In genomic region chr9:112180006-112180405, GRCm38 (mm10) we compare ENCODE assay signal across 26 mouse cellular contexts. TPM values are rescaled to one million over a fixed set of nuclear protein-coding genes. Genes with fewer than 3 reads are reported as not detected.
DNase-seq lines count a peak whose midpoint lies in the region; ATAC-seq lines count a peak whose summit lies in the region.
"Had no signal": no experiment of that assay in that cellular context is flagged by ENCODE, and none has a peak within 500 bp of the region (broad histone marks: within the 10 kb centered on the region; RNA-seq: fewer than 3 reads in every experiment).

No protein-coding gene starts in this region.

- peak; percentile 44 for DNase-seq in heart, adult 11 months
- DNase-seq in heart, adult 8-10 months (ENCODE audit: low spot score) = no peak
- peak; percentile 3 for DNase-seq in right cerebral cortex, postnatal 25 days
- no peak for DNase-seq in right cerebral cortex, adult 2 months (ENCODE audit: low spot score in 2 of 2)
- DNase-seq in c-Kit-positive CD71-positive TER-119-positive erythroid progenitor cells, embryonic 14.5 days (ENCODE audit: low spot score) = no peak
- no peak for DNase-seq in urinary bladder, postnatal 4 days (ENCODE audit: low spot score in 2 of 2)
- DNase-seq in limb, embryonic 10.5 days (ENCODE audit: low spot score) = no peak
- DNase-seq: adrenal gland, adult 8-10 months; adrenal gland, postnatal 25 days; cerebellum, adult 18-20 months; cerebellum, adult 9-10 months; forebrain, postnatal 0 days; gastrocnemius, postnatal 36 days; heart, adult 18-20 months; heart, postnatal 10 days; heart, postnatal 36 days had no signal

- no peak overlapping the region for H3K27ac ChIP-seq in limb, embryonic 10.5 days
- H3K27ac ChIP-seq: embryonic facial prominence, embryonic 12.5 days; embryonic facial prominence, embryonic 15.5 days; heart, embryonic 15.5 days; hindbrain, embryonic 14.5 days; hindbrain, postnatal 0 days had no signal

- peak; percentile 84 to 91 for ATAC-seq in hematopoietic stem cell, adult 5-6 weeks (replicated peaks in 1 of 2; ENCODE audit: insufficient read depth in 1 of 2, low FRiP score in 2 of 2, low TSS enrichment in 1 of 2, low read depth in 1 of 2, poor library complexity in 2 of 2, severe bottlenecking in 2 of 2)
- ATAC-seq: forebrain, embryonic 14.5 days; forebrain, postnatal 0 days; hindbrain, postnatal 0 days; inflammation-experienced regulatory T-cells, adult 6 months; intestine, embryonic 16.5 days had no signal

- 0 out of 2 replicates have a peak, but pooled peaks cover 6% of the 10 kb centered on the region for H3K4me1 ChIP-seq in limb, embryonic 10.5 days

- H3K27me3 ChIP-seq in limb, embryonic 10.5 days (ENCODE audit: low read depth, poor library complexity, severe bottlenecking) = 0 out of 2 replicates have a peak, but pooled peaks cover 5% of the 10 kb centered on the region
- H3K27me3 ChIP-seq: embryonic facial prominence, embryonic 12.5 days; embryonic facial prominence, embryonic 15.5 days; heart, embryonic 12.5 days; heart, embryonic 15.5 days had no signal

- no peaks in the 10 kb centered on the region for H3K36me3 ChIP-seq in limb, embryonic 10.5 days
- H3K36me3 ChIP-seq: embryonic facial prominence, embryonic 12.5 days; embryonic facial prominence, embryonic 15.5 days; heart, embryonic 12.5 days; heart, embryonic 15.5 days had no signal

- H3K4me3 ChIP-seq in limb, embryonic 10.5 days = no peak overlapping the region
- H3K4me3 ChIP-seq: embryonic facial prominence, embryonic 12.5 days; embryonic facial prominence, embryonic 15.5 days; heart, embryonic 12.5 days; heart, embryonic 15.5 days had no signal

- no peaks in the 10 kb centered on the region for H3K9me3 ChIP-seq in limb, embryonic 10.5 days (replicated peaks)
- H3K9me3 ChIP-seq: embryonic facial prominence, embryonic 12.5 days; embryonic facial prominence, embryonic 15.5 days; heart, embryonic 12.5 days; heart, embryonic 15.5 days had no signal

- WGBS in limb, embryonic 10.5 days = 87% methylated on average over 4 of the region's 4 CpGs

RNA-seq across cellular contexts. Expression of gene Arpp21, which starts 55.7 kb away (rescaled TPM):
- 1 to 10 TPM; 1.5 to 4.4 (median 3.0) TPM for total RNA-seq in heart, adult 8-10 months (2022)
- 11.2 and 17.6 TPM in 2 replicates for total RNA-seq in hematopoietic stem cell, adult 5-6 weeks (2017)
- polyA plus RNA-seq in limb, embryonic 10.5 days (2016; fragmentation: Nextera tagmentation; extraction: Ambion mirVana) = 0.48 and 1.2 TPM in 2 replicates
- total RNA-seq: adrenal gland, postnatal 25 days had no signal

Comparison
In these comparisons a context has a peak if more than half of its experiments do, and no peak if none do; other contexts are left out.
1. DNase-seq: peak in heart, adult 11 months (single experiment) and right cerebral cortex, postnatal 25 days (single experiment); none in heart, adult 8-10 months (single experiment), right cerebral cortex, adult 2 months (0 of 2), c-Kit-positive CD71-positive TER-119-positive erythroid progenitor cells, embryonic 14.5 days (single experiment), urinary bladder, postnatal 4 days (0 of 2) and limb, embryonic 10.5 days (single experiment).